Mouse (Mus musculus) brain, embryonic 14.5 days (tissue): ENCODE results near the gene Fam104a.

Source experiments
- CTCF ChIP-seq: fragments of 200-500 bp; IDR thresholded peaks from 2 replicates; pipeline ENCODE4 v1.5.1; 2012; ENCODE audit warnings: inconsistent platforms, mild to moderate bottlenecking, moderate library complexity, borderline replicate concordance; ENCODE audit not compliant: insufficient read depth, insufficient read length; ENCODE audit errors: extremely low read depth
- POLR2A ChIP-seq: fragments of 200-500 bp; IDR thresholded peaks from 2 replicates; pipeline ENCODE4 v1.6.1; 2012; ENCODE audit warnings: mild to moderate bottlenecking, inconsistent platforms, borderline replicate concordance; ENCODE audit not compliant: poor library complexity, insufficient read depth, insufficient read length, severe bottlenecking; ENCODE audit errors: extremely low read depth

DNA sequence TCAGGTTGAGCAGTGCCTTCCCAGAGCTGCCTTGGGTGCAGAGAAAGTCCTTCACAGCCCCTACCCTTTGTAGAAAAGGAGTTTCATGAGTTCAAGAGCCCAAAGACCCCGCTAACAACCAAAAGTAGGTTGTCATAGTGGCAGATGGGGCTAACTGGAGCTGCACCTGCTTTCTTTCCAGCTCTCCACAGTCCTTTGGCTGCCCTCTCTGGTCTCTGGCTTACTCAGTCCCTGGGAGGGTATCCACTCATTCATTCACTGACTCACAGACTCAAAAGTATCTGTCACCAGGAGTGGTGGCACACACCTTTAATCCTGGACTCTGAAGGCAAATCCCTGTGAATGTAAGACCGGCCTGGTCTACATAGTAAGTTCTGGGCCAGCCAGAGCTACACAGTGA, 32.2 kb upstream of the Fam104a start:
- TF ChIP-seq POLR2A, result no peak
- TF ChIP-seq CTCF, result no peak
